Mouse (Mus musculus) liver, postnatal 0 days (tissue): ENCODE results near the gene Eva1c.

Source experiments
- CTCF ChIP-seq: sonication (generic); IDR thresholded peaks from 2 replicates; pipeline ENCODE4 v1.5.1; 2016; ENCODE audit warnings: antibody characterized with exemption, low read depth
- EP300 ChIP-seq: IDR thresholded peaks from 2 replicates; pipeline ENCODE4 v1.6.1; 2016; ENCODE audit warnings: antibody characterized with exemption, low read depth, mild to moderate bottlenecking

DNA sequence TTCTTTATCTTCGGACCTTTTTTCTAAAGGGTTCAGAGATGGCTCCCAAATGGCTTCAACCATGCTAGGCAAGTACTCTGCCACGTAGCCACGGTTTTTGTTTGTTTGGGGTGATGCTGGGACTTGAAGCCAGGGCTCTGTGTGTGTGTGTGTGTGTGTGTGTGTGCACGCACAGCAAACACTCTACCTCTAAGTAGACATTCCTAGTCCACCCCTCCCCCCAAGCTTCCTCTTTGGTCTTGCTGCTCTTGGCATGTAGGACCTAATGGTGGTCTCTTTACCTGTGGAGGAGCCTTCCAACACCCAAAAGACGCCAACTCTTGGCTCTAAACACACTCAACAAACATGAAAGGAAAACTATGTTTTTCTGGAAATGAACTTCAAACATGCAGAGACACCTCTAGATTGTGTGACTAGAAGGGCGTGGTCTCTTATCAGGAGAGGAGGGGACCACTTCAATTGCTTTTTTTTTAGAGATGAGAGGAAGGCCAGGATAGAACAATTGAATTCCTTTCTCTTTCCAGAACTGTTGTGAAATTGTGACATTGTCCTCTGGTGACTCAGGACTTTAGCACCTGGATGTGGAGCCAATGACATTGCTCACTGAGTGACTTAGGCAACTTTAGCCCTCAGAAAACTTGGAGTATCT is 30.2 kb downstream of the Eva1c start:
- TF ChIP-seq CTCF, result no peak
- TF ChIP-seq EP300, result no peak
